15 mouse cellular contexts compared by ENCODE assay signal in the genomic region with DNA sequence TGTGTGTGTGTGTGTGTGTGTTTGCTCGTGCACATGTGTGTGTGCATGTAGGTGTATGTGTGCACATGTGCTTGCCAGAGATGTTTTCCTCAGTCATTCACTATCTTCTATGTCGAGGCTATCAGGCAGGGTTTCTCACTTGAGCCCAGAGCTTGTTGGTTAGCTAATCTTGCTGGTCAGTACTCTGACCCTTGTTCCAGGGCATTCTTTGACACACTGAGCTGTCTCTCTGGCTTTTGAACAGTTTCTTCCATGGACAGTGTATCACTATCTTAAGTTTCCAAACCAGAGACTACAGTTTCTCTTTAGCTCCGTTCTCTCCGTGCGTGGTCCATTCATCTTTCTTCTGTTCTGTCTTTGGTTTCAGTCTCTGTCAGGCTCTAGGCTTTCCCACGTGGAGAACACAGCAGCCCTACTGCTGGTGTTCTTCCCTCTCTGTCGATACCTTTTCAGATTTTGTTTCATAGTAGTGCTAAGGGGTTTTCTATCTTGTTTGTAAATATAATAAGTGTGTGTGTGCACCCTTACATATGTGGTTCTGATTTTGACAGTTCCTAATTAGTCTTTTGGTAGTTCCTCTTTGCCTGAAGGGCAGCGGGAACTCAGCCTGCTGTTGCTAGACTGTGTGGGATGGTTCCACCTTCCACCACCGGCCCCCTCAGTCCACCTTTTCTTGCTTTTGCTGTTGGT. TPM values are rescaled to one million over a fixed set of nuclear protein-coding genes. Genes with fewer than 3 reads are reported as not detected.
DNase-seq lines count a peak whose midpoint lies in the region; ATAC-seq and TF ChIP-seq lines count a peak whose summit lies in the region.
"Had no signal": no experiment of that assay in that cellular context is flagged by ENCODE, and none has a peak within 500 bp of the region (broad histone marks: within the 10 kb centered on the region; RNA-seq: fewer than 3 reads in every experiment).

No protein-coding gene starts in this region.

- H3K4me1 ChIP-seq in liver, embryonic 13.5 days (replicated peaks) = peaks cover 64% of the 10 kb centered on the region

- intact Hi-C loops in left cerebral cortex, adult 2 months (cut with DNase I) = no loop called here

- 29% methylated on average over 9 of the region's 9 CpGs for WGBS in liver, embryonic 13.5 days (ENCODE audit: insufficient replicate concordance)

- DNase-seq in kidney, adult 9 months = peak; percentile 74
- DNase-seq in kidney, adult 18-20 months = no peak
- no peak for DNase-seq in liver, embryonic 13.5 days
- peak; percentile 39 for DNase-seq in splenic B cell, adult 2 months (ENCODE audit: low read depth, low spot score)
- no peak for DNase-seq in adrenal gland, postnatal 4 days (ENCODE audit: low spot score in 2 of 2)
- no peak for DNase-seq in left cerebral cortex, adult 2 months (ENCODE audit: extremely low spot score in 1 of 2, low spot score in 2 of 2)
- DNase-seq: adrenal gland, postnatal 25 days; heart, adult 11 months; lung, adult 2 months; thymus, postnatal 36 days had no signal

- H3K9me3 ChIP-seq in liver, embryonic 13.5 days (replicated peaks) = no peaks in the 10 kb centered on the region
- H3K9me3 ChIP-seq: embryonic facial prominence, embryonic 12.5 days; hindbrain, embryonic 13.5 days had no signal

- H3K36me3 ChIP-seq in liver, embryonic 13.5 days = no peaks in the 10 kb centered on the region
- H3K36me3 ChIP-seq in splenic B cell, adult 2 months (ENCODE audit: control insufficient read depth, insufficient read depth, low read length, poor library complexity, severe bottlenecking) = no peaks in the 10 kb centered on the region; the same call in 1 of the 2 replicates
- H3K36me3 ChIP-seq: embryonic facial prominence, embryonic 12.5 days; hindbrain, embryonic 13.5 days had no signal

- no peak for TF ChIP-seq CTCF in left cerebral cortex, adult 2 months (IDR thresholded peaks at IDR 0.05)

- peak overlapping the region; percentile 2; the same call in 1 of the 2 replicates for H3K4me2 ChIP-seq in liver, embryonic 13.5 days
- H3K4me2 ChIP-seq: embryonic facial prominence, embryonic 12.5 days; hindbrain, embryonic 13.5 days had no signal

- ATAC-seq in common myeloid progenitor, adult 5-6 weeks (replicated peaks; ENCODE audit: low read depth, poor library complexity, severe bottlenecking) = peak; percentile 11; the same call in 1 of the 2 replicates
- ATAC-seq in liver, embryonic 13.5 days (ENCODE audit: low read depth) = no peak
- ATAC-seq: intestine, embryonic 16.5 days; midbrain, embryonic 16.5 days had no signal

- H3K9ac ChIP-seq in liver, embryonic 13.5 days = no peak overlapping the region
- H3K9ac ChIP-seq: embryonic facial prominence, embryonic 12.5 days; hindbrain, embryonic 13.5 days had no signal

- no peak overlapping the region for H3K4me3 ChIP-seq in liver, embryonic 13.5 days (replicated peaks)
- no peak overlapping the region for H3K4me3 ChIP-seq in left cerebral cortex, adult 2 months
- H3K4me3 ChIP-seq: embryonic facial prominence, embryonic 12.5 days; hindbrain, embryonic 13.5 days had no signal

- H3K27me3 ChIP-seq in liver, embryonic 13.5 days = no peaks in the 10 kb centered on the region
- H3K27me3 ChIP-seq in splenic B cell, adult 2 months (ENCODE audit: control insufficient read depth, insufficient read depth, low read length, poor library complexity, severe bottlenecking) = no peaks in the 10 kb centered on the region
- H3K27me3 ChIP-seq: embryonic facial prominence, embryonic 12.5 days; hindbrain, embryonic 13.5 days had no signal

- H3K27ac ChIP-seq in liver, embryonic 13.5 days = peak overlapping the region; percentile 5; the same call in 1 of the 2 replicates
- no peak overlapping the region for H3K27ac ChIP-seq in left cerebral cortex, adult 2 months
- H3K27ac ChIP-seq: embryonic facial prominence, embryonic 12.5 days; hindbrain, embryonic 13.5 days had no signal

RNA-seq across cellular contexts. Expression of a gene that starts 54.2 kb away (rescaled TPM):
- 41.3 and 47.9 TPM in 2 replicates for total RNA-seq in common myeloid progenitor, adult 5-6 weeks (2017)
- 4.3 and 5.5 TPM in 2 replicates for polyA plus RNA-seq in liver, embryonic 13.5 days (2015; fragmentation: Nextera tagmentation; extraction: Ambion mirVana)
- 10 to 100 TPM; 32.7 to 40.0 TPM for total RNA-seq in adrenal gland, postnatal 4 days (2021)
- 100 to 1,000 TPM; 311 to 327 TPM for total RNA-seq in left cerebral cortex, adult 2 months (2021)

Comparison
In these comparisons a context has a peak if more than half of its experiments do, and no peak if none do; other contexts are left out.
1. DNase-seq: peak in kidney, adult 9 months (single experiment) and splenic B cell, adult 2 months (single experiment); none in kidney, adult 18-20 months (single experiment), liver, embryonic 13.5 days (single experiment), adrenal gland, postnatal 4 days (0 of 2) and left cerebral cortex, adult 2 months (0 of 2).